Mouse (Mus musculus) midbrain, postnatal 0 days (tissue): ENCODE measurements around the gene Zkscan16. TPM values are rescaled to one million over a fixed set of nuclear protein-coding genes. Genes with fewer than 3 reads are reported as not detected.
A peak's percentile ranks its signal among the peaks of the same experiment; 100 is the strongest.

Experiments used
- ATAC-seq: fragments of 200-750 bp; cut with Nextera tagmentation; 2 replicates; pipeline ENCODE4 v1.8.0; 2017; ENCODE audit warnings: moderate number of reproducible peaks, mild to moderate bottlenecking, moderate TSS enrichment, moderate library complexity; ENCODE audit not compliant: low FRiP score
- DNase-seq: peaks from one replicate; pipeline ENCODE4 v3.0.0-alpha.2; 2015; ENCODE audit warnings: low spot score
- H3K27ac ChIP-seq: fragments of 300-500 bp; sonication (generic); 2 replicates; pipeline ENCODE4 v1.5.1; 2014; ENCODE audit warnings: low read depth, mild to moderate bottlenecking, low read length, mixed read lengths
- H3K27me3 ChIP-seq: fragments of 300-500 bp; sonication (generic); 2 replicates; pipeline ENCODE4 v1.6.1; 2014; ENCODE audit warnings: low read length, control low read depth, mixed read lengths; ENCODE audit not compliant: insufficient read depth
- H3K36me3 ChIP-seq: fragments of 300-500 bp; sonication (generic); 2 replicates; pipeline ENCODE4 v1.6.1; 2014; ENCODE audit warnings: low read length, control low read depth, mixed read lengths; ENCODE audit not compliant: insufficient read depth
- H3K4me1 ChIP-seq: fragments of 300-500 bp; sonication (generic); 2 replicates; pipeline ENCODE4 v1.6.1; 2014; ENCODE audit warnings: mild to moderate bottlenecking, control low read depth, antibody characterized with exemption, low read length, mixed read lengths; ENCODE audit not compliant: insufficient read depth
- H3K4me2 ChIP-seq: fragments of 300-500 bp; sonication (generic); 2 replicates; pipeline ENCODE4 v1.6.1; 2014; ENCODE audit warnings: low read depth, mild to moderate bottlenecking, low read length, mixed read lengths; ENCODE audit not compliant: poor library complexity, severe bottlenecking
- H3K4me3 ChIP-seq: fragments of 300-500 bp; sonication (generic); 2 replicates; pipeline ENCODE4 v1.5.1; 2014; ENCODE audit warnings: low read depth, mild to moderate bottlenecking, low read length, moderate library complexity
- H3K9ac ChIP-seq: fragments of 300-500 bp; sonication (generic); replicated peaks from 2 replicates; pipeline ENCODE4 v1.6.1; 2014; ENCODE audit warnings: mild to moderate bottlenecking, low read length, moderate library complexity, mixed read lengths; ENCODE audit not compliant: poor library complexity, severe bottlenecking
- H3K9me3 ChIP-seq: fragments of 300-500 bp; sonication (generic); 2 replicates; pipeline ENCODE4 v1.6.1; 2016; ENCODE audit warnings: low read length, control low read depth
- CTCF ChIP-seq: IDR thresholded peaks from 2 replicates; pipeline ENCODE4 v1.5.1; 2016; ENCODE audit warnings: antibody characterized with exemption, mild to moderate bottlenecking
- WGBS: fragments of 180-500 bp; shearing (Covaris S2); extraction: QIAGEN DNeasy Blood & Tissue Kit; methylation state at CpG from one replicate; pipeline ENCODE4 v1.1.7; 2014; 5-methylcytosine and 5-hydroxymethylcytosine counted together
- polyA plus RNA-seq: library from polyadenylated mRNA; unstranded; fragments of >200 nt; fragmentation: Nextera tagmentation; extraction: Ambion mirVana; gene quantifications from 2 replicates; pipeline ENCODE4 v1.2.1, GENCODE M21; 2015
- total RNA-seq: library from RNA; depleted of rRNA; stranded (reverse); fragments of >200 nt; gene quantifications from 2 replicates; pipeline ENCODE4 v1.2.3, GENCODE M21; 2014

Zkscan16 gene
- total and polyA plus RNA-seq, 2 experiments from 2014 or later: 2.4 to 4.9 TPM

GRCm38 (mm10) chr4:58995251-58995693 lies 51.8 kb downstream of the Zkscan16 start:
- H3K36me3 ChIP-seq: no peaks in the 10 kb centered on the region
- no peaks in the 10 kb centered on the region for H3K27me3 ChIP-seq
- ATAC-seq (no peak), DNase-seq (no peak)
- H3K9ac ChIP-seq: no peak overlapping the region
- no peak overlapping the region for H3K4me2 ChIP-seq
- no peak for TF ChIP-seq CTCF
- H3K4me1 ChIP-seq: no peaks in the 10 kb centered on the region
- no peak overlapping the region for H3K27ac ChIP-seq
- 81% methylated on average over 8 of the region's 8 CpGs for WGBS
- H3K4me3 ChIP-seq: no peak overlapping the region
- no peaks in the 10 kb centered on the region for H3K9me3 ChIP-seq

GRCm38 (mm10) chr4:58997081-58997480 lies 53.7 kb downstream of the Zkscan16 start:
- 82% methylated on average over 5 of the region's 5 CpGs for WGBS
- Histone ChIP-seq H3K4me2 (no peak overlapping the region), H3K36me3 (no peaks in the 10 kb centered on the region), H3K4me3 (no peak overlapping the region), H3K4me1 (no peaks in the 10 kb centered on the region), H3K27me3 (no peaks in the 10 kb centered on the region), H3K27ac (no peak overlapping the region), H3K9me3 (no peaks in the 10 kb centered on the region), H3K9ac (no peak overlapping the region)
- ATAC-seq: no peak
- DNase-seq: no peak
- TF ChIP-seq CTCF: no peak

- Histone ChIP-seq H3K9ac (no peak overlapping the region), H3K27me3 (no peaks in the 10 kb centered on the region), H3K9me3 (no peaks in the 10 kb centered on the region), H3K27ac (no peak overlapping the region), H3K4me2 (no peak overlapping the region), H3K4me3 (no peak overlapping the region), H3K4me1 (no peaks in the 10 kb centered on the region), H3K36me3 (no peaks in the 10 kb centered on the region)
- TF ChIP-seq CTCF: no peak
- DNase-seq (no peak), ATAC-seq (no peak)
- WGBS: 70% methylated on average over 1 of the region's 1 CpGs
Observed at GRCm38 (mm10) chr4:58998688-58999087, 55.3 kb downstream of the Zkscan16 start.

- DNase-seq (peak; percentile 68), ATAC-seq (no peak)
- peaks cover 8% of the 10 kb centered on the region; the same call in 1 of the 2 replicates for H3K4me1 ChIP-seq
- H3K4me3 ChIP-seq: no peak overlapping the region
- no peak overlapping the region for H3K4me2 ChIP-seq
- TF ChIP-seq CTCF: peak; percentile 94
- WGBS: 3% methylated on average over 2 of the region's 2 CpGs
- H3K27ac ChIP-seq: no peak overlapping the region
- no peaks in the 10 kb centered on the region for H3K9me3 ChIP-seq
- H3K27me3 ChIP-seq: no peaks in the 10 kb centered on the region
- no peaks in the 10 kb centered on the region for H3K36me3 ChIP-seq
- H3K9ac ChIP-seq: no peak overlapping the region
Observed at GRCm38 (mm10) chr4:58999686-59000085, 56.3 kb downstream of the Zkscan16 start.

- H3K9ac ChIP-seq: no peak overlapping the region
- H3K27me3 ChIP-seq: no peaks in the 10 kb centered on the region
- H3K27ac ChIP-seq: no peak overlapping the region
- TF ChIP-seq CTCF: peak; percentile 57
- ATAC-seq (no peak), DNase-seq (peak; percentile 41)
- no peak overlapping the region for H3K4me3 ChIP-seq
- H3K36me3 ChIP-seq: no peaks in the 10 kb centered on the region
- no peaks in the 10 kb centered on the region for H3K9me3 ChIP-seq
- H3K4me2 ChIP-seq: no peak overlapping the region
- WGBS: 6% methylated on average over 2 of the region's 2 CpGs
- peaks cover 8% of the 10 kb centered on the region; the same call in 1 of the 2 replicates for H3K4me1 ChIP-seq
Observed at GRCm38 (mm10) chr4:59000614-59001013, 57.2 kb downstream of the Zkscan16 start.

- under 1% methylated on average over 70 of the region's 89 CpGs for WGBS
- peak; percentile 95 for DNase-seq
Observed at GRCm38 (mm10) chr4:59002948-59003805, 59.7 kb downstream of the Zkscan16 start, which contains the start of gene Gm20503. Gene Gm20503, plus strand, starts transcription at chr4:59003210.

More at GRCm38 (mm10) chr4:59002948-59003805, 59.7 kb downstream of the Zkscan16 start, which contains the start of gene Gm20503:
- H3K4me3 ChIP-seq: peak within 1 kb of the TSS; percentile 75
- TF ChIP-seq CTCF: no peak
- peak within 1 kb of the TSS; percentile 64 for H3K4me2 ChIP-seq
- H3K4me1 ChIP-seq: peaks cover 14% of the 10 kb centered on the region; the same call in 1 of the 2 replicates
- no peaks in the 10 kb centered on the region for H3K9me3 ChIP-seq
- peak within 1 kb of the TSS; percentile 77 for H3K9ac ChIP-seq
- no peaks in the 10 kb centered on the region for H3K27me3 ChIP-seq
- peak; percentile 98 for ATAC-seq
- no peaks in the 10 kb centered on the region for H3K36me3 ChIP-seq
- peak within 1 kb of the TSS; percentile 86 for H3K27ac ChIP-seq
